Mouse (Mus musculus) ovary, adult 10 weeks (tissue): ENCODE measurements around the gene Pigr. TPM values are rescaled to one million over a fixed set of nuclear protein-coding genes. Genes with fewer than 3 reads are reported as not detected.

Experiments used
- polyA plus RNA-seq: library from polyadenylated mRNA; stranded (reverse); fragments of 350-450 nt; fragmentation: Illumina TruSeq; extraction: RNeasy Lipid Tissue Mini Kit (QIAGEN cat#74804); gene quantifications from one replicate; pipeline ENCODE4 v1.2.3, GENCODE M21; 2014

Gene Pigr
- 0.23 TPM for polyA plus RNA-seq

DNA sequence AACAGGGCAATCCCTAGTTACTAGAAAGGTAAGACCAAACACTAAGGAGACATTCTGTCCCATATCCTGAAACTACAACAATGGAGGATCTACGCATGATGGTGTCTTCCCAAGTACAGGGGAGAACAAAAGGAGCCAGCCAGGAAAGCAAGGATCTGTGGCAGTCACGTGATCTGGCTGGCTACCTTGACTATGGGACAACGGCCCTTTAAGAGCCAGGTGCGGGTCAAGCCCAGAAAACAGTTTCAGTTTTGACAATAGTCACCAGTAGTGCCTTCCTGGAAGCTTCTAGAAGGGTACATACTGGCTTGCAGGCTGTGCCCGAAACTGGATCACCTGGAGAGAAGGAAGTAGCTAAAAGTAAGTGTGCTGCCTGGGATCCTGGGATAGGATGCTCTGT lies at the start of gene Pigr:
TSS of gene Pigr (plus strand) at position 237 of the 400 bp plus-strand sequence.

DNA sequence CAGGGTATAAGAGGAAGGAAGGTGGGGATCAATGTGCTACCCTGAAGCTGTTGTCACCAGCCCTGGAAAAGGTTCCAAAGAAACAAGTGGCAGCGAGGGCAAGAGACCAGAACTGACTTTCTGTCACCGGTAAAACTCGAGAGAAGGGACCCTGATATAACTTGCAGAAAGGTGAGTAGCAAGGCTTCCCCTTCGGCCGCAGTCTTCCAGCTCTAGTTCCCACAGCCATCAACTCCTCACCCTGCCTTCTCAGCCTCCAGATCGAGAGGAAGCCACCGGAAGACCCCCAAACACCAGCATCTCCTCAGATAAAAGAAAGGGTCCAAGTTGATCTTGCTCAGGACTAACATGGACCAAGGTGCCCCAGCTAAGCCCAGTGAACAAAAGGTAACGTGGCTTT lies 25.9 kb upstream of the Pigr start, which contains the start of gene Fcamr:
TSS of gene Fcamr (plus strand) at position 301 of the 400 bp plus-strand sequence.

DNA sequence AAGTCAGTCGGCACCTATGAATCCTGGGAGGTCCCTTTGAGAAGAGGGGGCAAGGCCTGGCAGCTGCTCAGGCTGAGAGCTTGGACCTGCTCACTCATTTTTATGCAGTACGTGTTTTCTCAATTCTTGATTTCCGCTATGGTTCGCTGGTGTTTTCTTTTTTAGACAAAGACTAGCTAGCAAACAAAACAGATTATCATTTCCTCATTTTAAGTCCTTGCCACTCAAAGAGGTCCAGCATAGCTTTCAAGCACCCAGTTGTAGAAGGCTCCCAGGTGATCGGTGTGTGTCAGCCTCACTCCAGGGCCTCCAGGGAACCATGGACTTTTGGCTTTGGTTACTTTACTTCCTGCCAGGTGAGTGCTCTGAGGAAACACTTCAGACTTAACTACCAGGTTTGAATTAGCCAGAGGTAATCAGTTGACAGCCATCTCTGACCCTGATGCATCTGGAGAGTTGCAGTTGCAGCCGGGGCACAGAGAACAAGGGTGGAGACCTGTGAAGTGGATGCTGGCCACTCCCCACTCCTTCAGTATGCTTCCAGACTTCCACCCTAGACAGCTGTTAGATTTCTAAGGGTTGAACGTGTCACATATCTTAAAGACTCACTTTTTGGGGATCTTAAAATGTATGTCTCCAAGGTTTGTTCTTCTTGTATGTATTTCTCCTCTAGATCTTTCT lies 39.2 kb downstream of the Pigr start, which contains the start of gene Fcmr:
TSS of gene Fcmr (plus strand) at position 129 of the 681 bp plus-strand sequence.

DNA sequence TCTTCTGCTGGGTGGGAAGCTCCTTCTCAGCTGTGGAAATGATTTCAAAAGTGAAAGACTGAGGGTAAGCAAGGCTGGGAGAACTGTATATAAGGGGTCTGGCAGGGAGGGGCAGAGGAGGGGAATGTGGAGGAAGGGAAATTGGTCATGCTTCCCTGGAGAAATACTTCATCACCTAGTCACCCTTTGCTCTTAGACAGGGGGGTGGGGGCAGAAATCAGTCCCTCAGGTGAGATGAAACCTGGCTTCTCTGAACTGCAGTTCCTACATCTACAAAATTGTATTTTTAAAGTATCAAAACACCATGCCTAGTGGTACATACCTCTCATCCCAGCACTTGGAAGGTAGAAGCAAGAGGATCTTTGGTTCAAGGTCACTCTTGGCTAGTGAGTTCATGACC lies 60.9 kb downstream of the Pigr start, which contains the start of gene Il24:
TSS of gene Il24 (minus strand) at position 101 of the 400 bp plus-strand sequence.

Other genes with a start within 250 kb of the Pigr start
- not detected for gene Zp3r, start 197.1 kb upstream of the Pigr start, polyA plus RNA-seq
- gene C4bp, start 165.1 kb upstream of the Pigr start, polyA plus RNA-seq, result 0.20 TPM
- gene Gm29427, start 110.9 kb upstream of the Pigr start, polyA plus RNA-seq, result not detected
- 20.7 TPM for gene Yod1, start 109.4 kb upstream of the Pigr start, polyA plus RNA-seq
- gene Pfkfb2, start 97.4 kb upstream of the Pigr start, polyA plus RNA-seq, result 16.1 TPM
- 0.91 TPM for gene AA986860, start 94.7 kb upstream of the Pigr start, polyA plus RNA-seq
- not detected for gene Fcamr, start 25.8 kb upstream of the Pigr start, polyA plus RNA-seq
- gene Fcmr, start 39.0 kb downstream of the Pigr start, polyA plus RNA-seq, result not detected
- not detected for gene Il24, start 60.8 kb downstream of the Pigr start, polyA plus RNA-seq
- gene Il20, start 84.8 kb downstream of the Pigr start, polyA plus RNA-seq, result 0.40 TPM
- gene Il19, start 113.4 kb downstream of the Pigr start, polyA plus RNA-seq, result not detected
- not detected for gene Il10, start 193.2 kb downstream of the Pigr start, polyA plus RNA-seq